Mouse (Mus musculus) limb, embryonic 10.5 days (tissue): Measurements from ENCODE around the gene Ccdc71. TPM values are rescaled to one million over a fixed set of nuclear protein-coding genes. Genes with fewer than 3 reads are reported as not detected.

ENCODE experiments used
- DNase-seq: peaks from one replicate; pipeline ENCODE4 v3.0.0-alpha.2; 2017; ENCODE audit warnings: low spot score
- H3K27ac ChIP-seq: fragments of 300-500 bp; sonication (generic); 2 replicates; pipeline ENCODE4 v1.5.1; 2016; ENCODE audit warnings: mild to moderate bottlenecking
- H3K27me3 ChIP-seq: fragments of 300-500 bp; sonication (generic); 2 replicates; pipeline ENCODE4 v1.6.1; 2016; ENCODE audit warnings: low read depth, mild to moderate bottlenecking; ENCODE audit not compliant: poor library complexity, severe bottlenecking
- H3K36me3 ChIP-seq: fragments of 300-500 bp; sonication (generic); 2 replicates; pipeline ENCODE4 v1.6.1; 2016; ENCODE audit warnings: mild to moderate bottlenecking, moderate library complexity
- H3K4me1 ChIP-seq: fragments of 300-500 bp; sonication (generic); 2 replicates; pipeline ENCODE4 v1.6.1; 2016
- H3K4me3 ChIP-seq: fragments of 300-500 bp; sonication (generic); 2 replicates; pipeline ENCODE4 v1.5.1; 2016; ENCODE audit warnings: mild to moderate bottlenecking, moderate library complexity
- H3K9me3 ChIP-seq: fragments of 300-500 bp; sonication (generic); replicated peaks from 2 replicates; pipeline ENCODE4 v1.6.1; 2016; ENCODE audit warnings: mild to moderate bottlenecking
- WGBS: fragments of 180-500 bp; shearing (Covaris S2); methylation state at CpG from one replicate; pipeline ENCODE4 v1.1.7; 2016; 5-methylcytosine and 5-hydroxymethylcytosine counted together
- polyA plus RNA-seq: library from polyadenylated mRNA; unstranded; fragments of >200 nt; fragmentation: Nextera tagmentation; extraction: Ambion mirVana; gene quantifications from 2 replicates; pipeline ENCODE4 v1.2.1, GENCODE M21; 2016

The Ccdc71 gene
- 62.8 and 65.8 TPM in 2 replicates for polyA plus RNA-seq

- H3K36me3 ChIP-seq = peaks cover 39% of the 10 kb centered on the region
- H3K4me3 ChIP-seq = peak within 1 kb of the TSS; percentile 73
- 1% methylated on average over 48 of the region's 52 CpGs for WGBS
- peaks cover 9% of the 10 kb centered on the region for H3K4me1 ChIP-seq
- peak within 1 kb of the TSS; percentile 89 for H3K27ac ChIP-seq
- no peaks in the 10 kb centered on the region for H3K9me3 ChIP-seq
- H3K27me3 ChIP-seq = no peaks in the 10 kb centered on the region
- DNase-seq = peak; percentile 95
Observed at GRCm38 (mm10) chr9:108460319-108461178, at the start of gene Ccdc71. TSS of gene Ccdc71 (plus strand) at chr9:108460527.

GRCm38 (mm10) chr9:108411381-108411942, 48.9 kb upstream of the Ccdc71 start:
- Histone ChIP-seq H3K4me1 (no peaks in the 10 kb centered on the region), H3K4me3 (no peak overlapping the region), H3K27me3 (no peaks in the 10 kb centered on the region), H3K36me3 (no peaks in the 10 kb centered on the region), H3K9me3 (no peaks in the 10 kb centered on the region), H3K27ac (no peak overlapping the region)
- WGBS = 78% methylated on average over 9 of the region's 9 CpGs
- no peak for DNase-seq

- Histone ChIP-seq H3K27me3 (no peaks in the 10 kb centered on the region), H3K4me3 (no peak overlapping the region), H3K9me3 (no peaks in the 10 kb centered on the region), H3K36me3 (no peaks in the 10 kb centered on the region), H3K27ac (no peak overlapping the region), H3K4me1 (no peaks in the 10 kb centered on the region)
- DNase-seq = no peak
- WGBS = 81% methylated on average over 1 of the region's 1 CpGs
Observed at GRCm38 (mm10) chr9:108412221-108412620, 48.1 kb upstream of the Ccdc71 start.

GRCm38 (mm10) chr9:108428384-108428783, 31.9 kb upstream of the Ccdc71 start, which contains the start of gene Ccdc36:
TSS of gene Ccdc36 (minus strand) at chr9:108428484.
- Histone ChIP-seq H3K4me1 (peaks cover 7% of the 10 kb centered on the region), H3K4me3 (no peak within 1 kb of the TSS), H3K27ac (no peak within 1 kb of the TSS), H3K36me3 (no peaks in the 10 kb centered on the region), H3K27me3 (no peaks in the 10 kb centered on the region), H3K9me3 (no peaks in the 10 kb centered on the region)
- DNase-seq = no peak

DNA sequence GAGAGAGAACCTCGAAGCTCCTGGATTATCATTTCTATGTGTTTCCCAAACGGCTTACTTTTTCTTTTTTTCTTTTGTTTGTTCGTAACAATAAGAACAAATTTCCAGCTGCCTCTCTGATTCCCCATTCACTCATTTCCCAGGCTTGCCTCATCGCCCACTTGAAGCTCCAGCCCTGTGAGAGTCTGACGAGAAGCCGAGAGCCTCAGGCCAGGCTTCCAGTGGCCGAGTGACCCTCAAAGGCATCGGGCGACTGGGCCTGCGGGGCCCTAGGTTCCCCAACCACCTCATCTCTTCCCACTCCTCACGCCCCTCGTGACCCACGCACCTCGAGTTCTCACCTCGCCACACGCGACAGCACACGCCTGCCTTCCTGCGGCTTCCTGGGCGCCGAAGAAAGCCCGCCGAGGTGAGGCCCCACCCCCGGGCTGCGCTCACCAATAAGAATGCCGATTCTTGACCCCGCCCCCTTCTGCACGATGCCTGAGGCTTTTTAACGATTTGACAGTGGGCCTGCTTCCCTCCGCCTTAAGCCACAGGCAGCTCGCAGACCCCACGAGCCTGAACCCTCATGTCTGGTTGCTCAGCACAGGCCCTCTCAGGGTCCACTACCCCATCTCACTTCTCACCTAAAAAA, 28.8 kb upstream of the Ccdc71 start:
- Histone ChIP-seq H3K4me1 (peaks cover 7% of the 10 kb centered on the region), H3K36me3 (no peaks in the 10 kb centered on the region), H3K9me3 (no peaks in the 10 kb centered on the region), H3K27me3 (no peaks in the 10 kb centered on the region), H3K27ac (peak overlapping the region; percentile 53; the same call in 1 of the 2 replicates), H3K4me3 (peak overlapping the region; percentile 36)
- DNase-seq = peak; percentile 61
- WGBS = 49% methylated on average over 32 of the region's 32 CpGs

- 86% methylated on average over 3 of the region's 3 CpGs for WGBS
- no peaks in the 10 kb centered on the region for H3K36me3 ChIP-seq
Observed at GRCm38 (mm10) chr9:108436182-108436581, 24.1 kb upstream of the Ccdc71 start, which contains the start of gene BC048562. TSS of gene BC048562 (plus strand) at chr9:108436482.

DNA sequence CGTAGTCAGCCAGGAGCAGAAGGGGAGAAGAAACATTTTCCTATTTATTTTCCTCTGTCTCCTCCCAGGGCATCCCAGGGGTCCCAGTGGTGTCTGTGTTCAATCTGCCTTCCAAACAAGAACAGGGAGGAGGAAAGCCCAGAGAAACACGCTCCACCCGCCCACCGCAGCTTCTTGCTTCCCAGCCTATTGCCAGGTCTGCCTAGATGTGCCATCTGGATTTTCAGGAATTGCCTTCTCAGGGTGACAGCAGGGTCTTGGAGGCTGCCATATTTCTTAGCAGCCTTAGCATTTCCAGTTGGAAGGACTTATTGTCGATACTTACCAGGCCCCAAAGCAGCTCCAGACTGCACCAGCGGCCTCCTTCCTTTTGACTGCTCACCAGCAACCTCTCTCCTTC, 21.2 kb upstream of the Ccdc71 start:
- Histone ChIP-seq H3K4me1 (no peaks in the 10 kb centered on the region), H3K9me3 (no peaks in the 10 kb centered on the region), H3K27me3 (no peaks in the 10 kb centered on the region), H3K36me3 (no peaks in the 10 kb centered on the region), H3K27ac (no peak overlapping the region), H3K4me3 (no peak overlapping the region)
- WGBS = 89% methylated on average over 6 of the region's 6 CpGs
- no peak for DNase-seq

More at GRCm38 (mm10) chr9:108436182-108436581, 24.1 kb upstream of the Ccdc71 start, which contains the start of gene BC048562:
- Histone ChIP-seq H3K27ac (no peak within 1 kb of the TSS), H3K4me1 (peaks cover 7% of the 10 kb centered on the region), H3K4me3 (no peak within 1 kb of the TSS), H3K9me3 (no peaks in the 10 kb centered on the region), H3K27me3 (no peaks in the 10 kb centered on the region)
- no peak for DNase-seq

GRCm38 (mm10) chr9:108440485-108440884, 19.8 kb upstream of the Ccdc71 start:
- H3K9me3 ChIP-seq = no peaks in the 10 kb centered on the region
- no peaks in the 10 kb centered on the region for H3K4me1 ChIP-seq
- 79% methylated on average over 5 of the region's 5 CpGs for WGBS
- no peak overlapping the region for H3K4me3 ChIP-seq
- H3K27ac ChIP-seq = no peak overlapping the region
- no peaks in the 10 kb centered on the region for H3K27me3 ChIP-seq
- no peak for DNase-seq
- H3K36me3 ChIP-seq = no peaks in the 10 kb centered on the region

- 92% methylated on average over 11 of the region's 11 CpGs for WGBS
Observed at GRCm38 (mm10) chr9:108441236-108441919, 18.9 kb upstream of the Ccdc71 start.

GRCm38 (mm10) chr9:108445125-108445524, 15.2 kb upstream of the Ccdc71 start:
- Histone ChIP-seq H3K9me3 (no peaks in the 10 kb centered on the region), H3K27me3 (no peaks in the 10 kb centered on the region), H3K27ac (no peak overlapping the region), H3K4me1 (peaks cover 13% of the 10 kb centered on the region), H3K4me3 (no peak overlapping the region), H3K36me3 (peaks cover 8% of the 10 kb centered on the region; the same call in 1 of the 2 replicates)
- WGBS = 70% methylated on average over 9 of the region's 9 CpGs
- no peak for DNase-seq

More at GRCm38 (mm10) chr9:108441236-108441919, 18.9 kb upstream of the Ccdc71 start:
- no peak overlapping the region for H3K4me3 ChIP-seq
- no peaks in the 10 kb centered on the region for H3K9me3 ChIP-seq
- DNase-seq = no peak
- H3K36me3 ChIP-seq = no peaks in the 10 kb centered on the region
- no peaks in the 10 kb centered on the region for H3K27me3 ChIP-seq
- H3K27ac ChIP-seq = no peak overlapping the region
- H3K4me1 ChIP-seq = no peaks in the 10 kb centered on the region; the same call in 1 of the 2 replicates

GRCm38 (mm10) chr9:108449860-108450259, 10.5 kb upstream of the Ccdc71 start:
- Histone ChIP-seq H3K27me3 (peaks cover 13% of the 10 kb centered on the region), H3K9me3 (no peaks in the 10 kb centered on the region), H3K4me3 (0 out of 2 replicates have a peak overlapping the region, but pooled peaks have one; percentile 18), H3K36me3 (peaks cover 8% of the 10 kb centered on the region; the same call in 1 of the 2 replicates), H3K4me1 (peaks cover 44% of the 10 kb centered on the region), H3K27ac (peak overlapping the region; percentile 68; the same call in 1 of the 2 replicates)
- WGBS = 59% methylated on average over 4 of the region's 4 CpGs
- DNase-seq = peak; percentile 63
